Mouse (Mus musculus) lung, embryonic 16.5 days (tissue): ENCODE measurements at regions not wholly inside any gene's neighbourhood (a gene's known extent, or its start where the extent isn't known, plus 50 kb on each side); places are given as distances from the start of the nearest gene placed in this dataset.

Source experiments
- ATAC-seq: fragments of 200-750 bp; cut with Nextera tagmentation; 2 replicates; pipeline ENCODE4 v1.8.0; 2017; ENCODE audit warnings: low read depth, mild to moderate bottlenecking, moderate library complexity
- H3K27ac ChIP-seq: fragments of 300-500 bp; sonication (generic); 2 replicates; pipeline ENCODE4 v1.5.1; 2014; ENCODE audit warnings: mild to moderate bottlenecking, control low read depth, low read length
- H3K27me3 ChIP-seq: fragments of 300-500 bp; sonication (generic); 2 replicates; pipeline ENCODE4 v1.6.1; 2014; ENCODE audit warnings: low read depth, low read length, mixed read lengths; ENCODE audit not compliant: control insufficient read depth, insufficient read depth
- H3K36me3 ChIP-seq: fragments of 300-500 bp; sonication (generic); 2 replicates; pipeline ENCODE4 v1.6.1; 2014; ENCODE audit warnings: low read length; ENCODE audit not compliant: control insufficient read depth, insufficient read depth
- H3K4me1 ChIP-seq: fragments of 300-500 bp; sonication (generic); replicated peaks from 2 replicates; pipeline ENCODE4 v1.6.1; 2014; ENCODE audit warnings: low read length, mixed read lengths; ENCODE audit not compliant: control insufficient read depth, insufficient read depth
- H3K4me2 ChIP-seq: fragments of 300-500 bp; sonication (generic); 2 replicates; pipeline ENCODE4 v1.6.1; 2014; ENCODE audit warnings: low read depth, low read length, control low read depth
- H3K4me3 ChIP-seq: fragments of 300-500 bp; sonication (generic); 2 replicates; pipeline ENCODE4 v1.5.1; 2014; ENCODE audit warnings: mild to moderate bottlenecking, low read length, control low read depth
- H3K9ac ChIP-seq: fragments of 300-500 bp; sonication (generic); 2 replicates; pipeline ENCODE4 v1.6.1; 2014; ENCODE audit warnings: low read length, control low read depth
- H3K9me3 ChIP-seq: fragments of 300-500 bp; sonication (generic); 2 replicates; pipeline ENCODE4 v1.6.1; 2016; ENCODE audit warnings: low read length; ENCODE audit not compliant: control insufficient read depth
- WGBS: fragments of 180-500 bp; shearing (Covaris S2); extraction: QIAGEN DNeasy Blood & Tissue Kit; methylation state at CpG from one replicate; pipeline ENCODE4 v1.1.7; 2014; 5-methylcytosine and 5-hydroxymethylcytosine counted together

DNA sequence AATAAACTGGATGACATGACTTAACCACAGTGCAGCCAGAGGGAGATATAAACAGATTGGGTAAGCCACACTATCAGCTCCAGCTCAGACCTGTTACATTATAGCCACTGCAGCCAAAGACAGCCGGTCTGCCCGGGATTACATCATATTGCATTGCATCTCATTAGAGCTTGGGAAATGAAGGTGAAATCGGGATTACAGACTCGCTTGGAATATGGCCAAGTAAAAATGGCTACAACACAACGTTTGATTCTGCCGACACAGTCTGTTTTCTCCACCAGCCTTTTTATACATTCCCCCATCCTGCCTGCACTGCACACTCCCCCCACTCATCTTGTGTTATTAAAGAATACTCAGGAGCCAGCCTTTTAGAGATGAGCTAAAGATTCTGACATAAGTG, 932.6 kb downstream of the Synb start:
- H3K9ac ChIP-seq = no peak overlapping the region
- H3K27me3 ChIP-seq = no peaks in the 10 kb centered on the region
- ATAC-seq = no peak
- no peaks in the 10 kb centered on the region for H3K4me1 ChIP-seq
- no peak overlapping the region for H3K4me2 ChIP-seq
- H3K4me3 ChIP-seq = no peak overlapping the region
- no peaks in the 10 kb centered on the region for H3K36me3 ChIP-seq
- WGBS = 56% methylated on average over 6 of the region's 6 CpGs
- no peak overlapping the region for H3K27ac ChIP-seq
- H3K9me3 ChIP-seq = no peaks in the 10 kb centered on the region

DNA sequence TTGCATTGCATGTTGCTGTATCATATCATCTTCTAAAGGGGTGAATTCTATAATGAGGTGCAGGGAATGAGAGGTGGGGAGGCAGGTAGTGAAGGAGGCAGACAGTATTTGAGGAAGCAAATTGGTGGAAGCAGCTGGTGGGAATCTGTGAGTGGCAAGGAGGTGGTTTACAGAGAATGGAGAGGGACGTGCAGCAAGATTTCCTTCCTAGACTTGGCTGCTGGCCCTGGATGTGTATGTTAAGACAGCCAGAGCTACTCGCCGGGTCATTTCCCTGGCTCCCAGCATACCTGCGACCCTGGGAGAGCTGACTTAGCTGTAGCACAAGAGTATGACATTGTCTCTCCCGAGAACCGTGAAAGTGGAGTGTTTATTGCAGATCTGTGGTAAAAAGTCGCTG, 937.7 kb downstream of the Synb start:
- 55% methylated on average over 7 of the region's 7 CpGs for WGBS
- Histone ChIP-seq H3K27me3 (no peaks in the 10 kb centered on the region), H3K4me3 (no peak overlapping the region), H3K9me3 (no peaks in the 10 kb centered on the region), H3K36me3 (no peaks in the 10 kb centered on the region), H3K27ac (no peak overlapping the region), H3K4me1 (no peaks in the 10 kb centered on the region), H3K9ac (no peak overlapping the region), H3K4me2 (no peak overlapping the region)
- no peak for ATAC-seq

DNA sequence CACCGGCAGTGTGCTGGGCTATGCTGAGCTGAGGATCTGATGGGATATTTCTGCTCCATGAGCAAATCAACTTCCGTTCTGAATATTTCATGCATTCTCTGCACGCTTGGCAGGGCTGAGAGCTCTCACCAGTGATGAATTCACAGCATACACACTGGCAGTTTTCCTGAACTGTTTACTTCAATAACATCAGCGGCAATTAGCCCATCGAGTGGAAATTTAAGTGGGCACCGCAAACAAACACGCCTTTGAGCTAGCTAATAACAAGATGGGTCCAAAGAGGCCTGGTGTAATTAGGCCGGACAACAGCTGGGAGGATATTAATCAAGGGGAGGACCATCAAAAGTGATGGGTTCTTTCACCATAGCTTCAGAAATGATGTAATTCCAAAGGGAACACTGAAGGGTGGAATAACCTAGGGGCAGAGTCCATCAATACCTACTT, 938.6 kb downstream of the Synb start:
- H3K4me2 ChIP-seq = no peak overlapping the region
- no peak overlapping the region for H3K4me3 ChIP-seq
- 73% methylated on average over 8 of the region's 8 CpGs for WGBS
- no peaks in the 10 kb centered on the region for H3K9me3 ChIP-seq
- H3K27me3 ChIP-seq = no peaks in the 10 kb centered on the region
- H3K27ac ChIP-seq = no peak overlapping the region
- no peaks in the 10 kb centered on the region for H3K36me3 ChIP-seq
- H3K4me1 ChIP-seq = no peaks in the 10 kb centered on the region
- H3K9ac ChIP-seq = no peak overlapping the region
- no peak for ATAC-seq

DNA sequence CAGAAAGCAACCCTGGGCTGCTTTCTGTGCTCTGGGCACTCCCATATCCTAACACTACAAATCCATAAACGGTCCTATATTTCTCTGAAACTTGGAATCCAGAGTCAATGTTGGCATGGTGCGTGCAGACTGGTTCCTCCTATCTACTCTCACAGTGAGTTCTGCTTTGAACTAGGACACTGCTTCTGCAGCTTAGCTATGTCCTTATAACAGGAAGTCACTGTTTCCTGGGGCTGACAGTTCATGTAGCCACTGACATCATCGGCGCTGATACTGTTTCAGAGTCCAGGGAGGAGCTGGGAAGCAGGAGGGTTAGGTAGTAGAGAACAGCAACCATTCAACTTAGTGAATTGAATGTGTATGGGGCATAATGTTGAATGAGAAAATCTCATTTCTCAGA, 948.6 kb downstream of the Synb start:
- Histone ChIP-seq H3K9me3 (no peaks in the 10 kb centered on the region), H3K4me3 (no peak overlapping the region), H3K27me3 (no peaks in the 10 kb centered on the region), H3K27ac (no peak overlapping the region), H3K4me2 (no peak overlapping the region), H3K4me1 (no peaks in the 10 kb centered on the region), H3K36me3 (no peaks in the 10 kb centered on the region), H3K9ac (no peak overlapping the region)
- 44% methylated on average over 4 of the region's 4 CpGs for WGBS
- ATAC-seq = peak; percentile 51

DNA sequence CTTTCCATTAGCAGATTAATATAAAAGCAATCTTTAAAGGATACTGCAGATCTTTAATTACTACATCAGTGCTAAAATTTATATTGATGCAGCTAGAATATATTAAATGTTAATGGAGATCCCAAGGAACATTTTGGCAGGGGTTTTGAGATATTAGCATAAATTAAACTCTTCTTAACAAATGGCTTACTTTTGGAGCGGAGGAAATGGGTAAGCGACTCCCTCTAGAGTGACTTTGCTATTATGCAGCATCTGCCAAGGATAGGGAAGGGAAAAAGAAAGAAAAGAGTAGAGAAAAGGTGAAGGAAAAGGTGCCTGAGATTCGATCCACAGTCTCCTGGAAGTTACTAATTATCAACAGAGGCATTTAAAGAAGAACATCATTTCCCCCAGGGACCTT, 949.4 kb downstream of the Synb start:
- Histone ChIP-seq H3K4me3 (no peak overlapping the region), H3K9me3 (no peaks in the 10 kb centered on the region), H3K4me1 (no peaks in the 10 kb centered on the region), H3K36me3 (no peaks in the 10 kb centered on the region), H3K9ac (no peak overlapping the region), H3K27me3 (no peaks in the 10 kb centered on the region), H3K27ac (no peak overlapping the region), H3K4me2 (no peak overlapping the region)
- 58% methylated on average over 3 of the region's 3 CpGs for WGBS
- no peak for ATAC-seq

DNA sequence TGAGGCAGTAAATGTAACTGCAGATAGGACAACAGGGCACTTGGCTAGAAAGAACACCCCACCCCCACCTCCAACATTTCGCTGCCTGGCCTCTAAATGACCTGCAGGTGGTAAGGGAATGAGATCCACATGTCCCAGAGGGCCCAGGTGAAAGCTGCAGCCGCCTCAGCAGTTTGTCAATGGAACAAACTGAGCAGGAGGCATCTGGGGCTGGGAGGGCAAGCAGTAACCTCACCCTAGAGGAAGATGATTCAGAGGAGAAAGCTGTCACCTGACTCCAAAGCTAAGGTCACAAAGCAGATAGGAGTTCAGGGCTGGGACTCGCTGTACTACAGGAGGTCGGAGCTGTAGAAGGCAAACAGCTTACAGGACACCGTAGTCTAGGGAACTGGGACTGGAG, 955.7 kb downstream of the Synb start:
- no peaks in the 10 kb centered on the region for H3K27me3 ChIP-seq
- H3K9me3 ChIP-seq = no peaks in the 10 kb centered on the region
- H3K4me2 ChIP-seq = no peak overlapping the region
- H3K4me1 ChIP-seq = no peaks in the 10 kb centered on the region
- H3K27ac ChIP-seq = no peak overlapping the region
- no peaks in the 10 kb centered on the region for H3K36me3 ChIP-seq
- no peak overlapping the region for H3K4me3 ChIP-seq
- ATAC-seq = no peak
- no peak overlapping the region for H3K9ac ChIP-seq
- 27% methylated on average over 5 of the region's 5 CpGs for WGBS

DNA sequence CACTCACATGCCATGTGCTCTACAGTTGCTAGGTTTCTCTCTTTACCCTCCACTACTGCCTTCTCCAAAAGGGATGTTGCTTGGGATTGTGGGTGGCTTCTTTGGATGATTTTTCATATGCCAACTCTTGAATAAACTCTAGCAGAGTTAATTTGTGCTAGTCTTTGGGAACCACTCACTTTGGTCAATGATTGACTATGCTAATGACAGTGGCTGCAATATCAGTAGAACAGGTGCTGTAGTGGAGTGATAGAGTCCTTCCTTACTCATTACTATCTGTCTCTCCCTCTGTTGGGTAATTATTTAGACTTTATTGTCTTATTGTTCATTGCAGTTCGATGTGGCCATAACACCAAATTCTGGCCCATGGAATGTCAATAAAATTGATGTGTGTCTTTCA, 969.0 kb downstream of the Synb start:
- Histone ChIP-seq H3K4me2 (no peak overlapping the region), H3K4me3 (no peak overlapping the region), H3K4me1 (no peaks in the 10 kb centered on the region), H3K27me3 (no peaks in the 10 kb centered on the region), H3K27ac (no peak overlapping the region), H3K36me3 (no peaks in the 10 kb centered on the region), H3K9ac (no peak overlapping the region), H3K9me3 (no peaks in the 10 kb centered on the region)
- 87% methylated on average over 1 of the region's 1 CpGs for WGBS
- no peak for ATAC-seq

DNA sequence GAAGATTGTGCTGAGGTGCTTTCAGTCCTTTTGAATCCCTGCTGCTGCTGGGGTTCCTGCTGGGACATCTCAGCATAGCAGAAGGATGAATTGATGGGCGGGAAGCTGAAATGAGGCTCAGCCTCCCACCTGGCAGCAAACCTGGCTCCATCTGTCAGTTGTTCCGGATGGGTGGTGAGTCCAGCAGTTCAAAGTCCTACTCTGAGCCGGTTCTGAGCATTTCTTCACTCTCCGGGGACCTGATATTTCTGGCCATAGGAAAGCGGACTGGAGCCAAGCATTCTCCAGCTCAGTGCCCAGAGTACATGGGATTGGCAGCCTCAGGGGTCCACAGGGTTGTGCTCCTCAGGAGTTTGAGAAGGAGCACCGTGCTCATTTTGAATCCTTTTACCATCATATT, 971.1 kb downstream of the Synb start:
- Histone ChIP-seq H3K27me3 (no peaks in the 10 kb centered on the region), H3K27ac (no peak overlapping the region), H3K4me2 (no peak overlapping the region), H3K9ac (no peak overlapping the region), H3K4me1 (no peaks in the 10 kb centered on the region), H3K9me3 (no peaks in the 10 kb centered on the region), H3K4me3 (no peak overlapping the region), H3K36me3 (no peaks in the 10 kb centered on the region)
- WGBS = 59% methylated on average over 6 of the region's 6 CpGs
- ATAC-seq = no peak

DNA sequence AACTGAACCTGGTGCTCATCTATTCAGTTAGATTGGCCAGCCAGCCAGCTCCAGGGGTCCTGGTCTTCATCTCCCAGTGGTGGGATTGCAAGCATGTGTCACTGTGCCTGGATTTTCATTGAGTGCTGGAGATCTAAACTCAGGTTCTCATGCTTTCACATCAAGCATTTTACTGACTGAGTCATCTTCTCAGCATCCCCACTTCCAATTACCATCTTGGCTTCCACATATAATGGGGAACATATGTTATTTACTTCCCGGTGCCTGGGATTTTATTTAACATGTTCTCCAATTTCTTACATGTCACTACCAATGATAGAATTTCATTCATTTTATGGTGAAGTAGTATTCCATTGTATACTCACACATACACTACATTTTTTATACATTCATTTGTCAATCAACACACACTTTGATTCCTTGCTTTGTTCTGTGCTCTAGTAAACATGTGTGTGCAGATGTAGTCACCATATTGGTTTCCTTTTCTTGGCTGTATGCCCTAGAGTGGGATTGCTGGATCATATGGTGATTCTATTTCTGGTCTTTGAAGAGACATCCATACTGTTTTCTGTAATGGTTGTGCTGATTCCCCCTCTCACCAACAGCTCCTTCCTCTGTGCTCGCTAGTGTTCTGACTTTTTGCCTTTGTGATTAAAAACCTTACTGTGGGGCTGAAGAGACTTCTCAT, 986.0 kb downstream of the Synb start:
- 88% methylated on average over 2 of the region's 2 CpGs for WGBS
- no peaks in the 10 kb centered on the region for H3K36me3 ChIP-seq
- no peak overlapping the region for H3K27ac ChIP-seq
- no peaks in the 10 kb centered on the region for H3K9me3 ChIP-seq
- H3K4me1 ChIP-seq = no peaks in the 10 kb centered on the region
- no peak overlapping the region for H3K9ac ChIP-seq
- H3K27me3 ChIP-seq = no peaks in the 10 kb centered on the region
- H3K4me3 ChIP-seq = no peak overlapping the region
- H3K4me2 ChIP-seq = no peak overlapping the region
- ATAC-seq = no peak

DNA sequence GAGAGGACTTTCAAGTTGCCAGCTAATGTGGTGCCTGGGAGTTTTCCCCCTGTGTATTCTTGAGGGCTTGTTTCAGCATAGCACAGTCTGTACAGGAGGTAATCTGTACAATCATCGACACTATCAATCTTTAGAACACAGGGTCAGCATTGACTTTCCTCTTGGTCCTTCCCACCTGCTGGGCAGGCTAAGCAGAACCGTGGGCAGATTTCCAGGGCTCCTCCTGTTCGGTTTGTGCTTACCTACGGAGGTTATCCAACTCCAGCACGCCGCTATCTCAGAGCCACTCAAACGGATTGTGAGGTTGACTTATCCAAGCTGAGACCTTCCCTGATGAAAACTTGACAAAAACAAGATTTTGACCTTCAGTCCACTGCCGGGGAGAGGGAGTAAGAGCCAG, 988.9 kb downstream of the Synb start:
- no peak overlapping the region for H3K4me2 ChIP-seq

More for the DNA sequence above, 988.9 kb downstream of the Synb start:
- H3K4me1 ChIP-seq = no peaks in the 10 kb centered on the region
- H3K9ac ChIP-seq = no peak overlapping the region
- ATAC-seq = no peak
- no peaks in the 10 kb centered on the region for H3K36me3 ChIP-seq
- H3K27ac ChIP-seq = no peak overlapping the region
- H3K9me3 ChIP-seq = no peaks in the 10 kb centered on the region
- WGBS = 72% methylated on average over 8 of the region's 8 CpGs
- H3K4me3 ChIP-seq = no peak overlapping the region
- no peaks in the 10 kb centered on the region for H3K27me3 ChIP-seq
